Mouse (Mus musculus) megakaryocyte progenitor cell, adult 5-6 weeks (primary cell): ENCODE results near the gene Six1. TPM values are rescaled to one million over a fixed set of nuclear protein-coding genes. Genes with fewer than 3 reads are reported as not detected.

Experiments
- total RNA-seq, 2 experiments: library from RNA; stranded (forward) in 1 of 2; stranded (reverse) in 1 of 2; fragments of 157-497, 149-512 nt in 1 of 2; fragments of 200-1000 nt in 1 of 2; gene quantifications; 2 replicates each; pipeline versions ENCODE4 v1.2.3 to v1.2.4; 2015 to 2017

Gene Six1
- total RNA-seq, 2 experiments from 2014 or later, result 0.25 to 0.35 TPM

Other genes with a start within 250 kb of the Six1 start
- not detected in 2 replicates for gene Six6, start 114.0 kb downstream of the Six1 start, total RNA-seq (2015)
- gene Six6, start 114.0 kb downstream of the Six1 start, total RNA-seq (2017), result not detected in 2 replicates
- 6.3 and 8.3 TPM in 2 replicates for gene 4930447C04Rik, start 113.1 kb downstream of the Six1 start, total RNA-seq (2015)
- gene 4930447C04Rik, start 113.1 kb downstream of the Six1 start, total RNA-seq (2017), result 5.3 and 6.5 TPM in 2 replicates
- 0.12 TPM in 1 of 2 replicates, not detected in the other for gene Six4, start 59.6 kb upstream of the Six1 start, total RNA-seq (2015)
- gene Six4, start 59.6 kb upstream of the Six1 start, total RNA-seq (2017), result not detected in 2 replicates
- gene Mnat1, start 69.8 kb upstream of the Six1 start, total RNA-seq (2015), result 29.2 and 35.0 TPM in 2 replicates
- gene Mnat1, start 69.8 kb upstream of the Six1 start, total RNA-seq (2017), result 39.6 and 52.3 TPM in 2 replicates
- 46.3 and 59.6 TPM in 2 replicates for gene Trmt5, start 232.8 kb upstream of the Six1 start, total RNA-seq (2015)
- gene Trmt5, start 232.8 kb upstream of the Six1 start, total RNA-seq (2017), result 37.6 and 43.7 TPM in 2 replicates
- 5.0 and 9.0 TPM in 2 replicates for gene Slc38a6, start 232.9 kb upstream of the Six1 start, total RNA-seq (2015)
- 3.8 and 5.0 TPM in 2 replicates for gene Slc38a6, start 232.9 kb upstream of the Six1 start, total RNA-seq (2017)